Mouse (Mus musculus): ENCODE measurements at regions not wholly inside any gene's neighbourhood (a gene's known extent, or its start where the extent isn't known, plus 50 kb on each side); places are given as distances from the start of the nearest gene placed in this dataset.

- TF ChIP-seq CTCF (IDR thresholded peaks at IDR 0.05; ENCODE audit: low read depth) (no peak), EP300 (optimal IDR thresholded peaks at IDR 0.05) (no peak)
Observed at GRCm38 (mm10) chr17:31736716-31737115, 59.1 kb downstream of the Cryaa start.
